Mouse (Mus musculus): ENCODE measurements around the gene Prox2. TPM values are rescaled to one million over a fixed set of nuclear protein-coding genes. Genes with fewer than 3 reads are reported as not detected.

Prox2 gene
- total and polyA plus RNA-seq, 2 experiments from 2014 or later, result 1.4 TPM

DNA sequence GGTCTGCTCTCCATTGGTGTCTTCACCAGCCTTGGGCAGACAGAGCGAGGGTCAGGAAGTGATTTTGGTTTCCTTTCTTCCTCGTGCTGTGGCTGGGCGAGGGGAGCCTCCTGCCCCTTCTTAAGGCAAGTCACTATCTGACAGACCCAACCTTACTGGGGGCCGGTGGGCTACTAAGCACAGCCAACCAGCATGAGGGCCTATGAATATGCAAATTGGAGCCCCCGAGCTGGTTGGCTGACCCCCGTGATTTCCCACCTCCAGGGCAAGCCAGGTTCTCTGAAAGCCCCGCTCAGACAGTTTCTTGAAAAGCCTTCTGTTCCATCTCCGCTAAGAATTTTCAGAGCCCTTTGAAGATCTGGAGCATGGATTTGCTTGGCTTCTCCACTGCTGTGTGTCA is 4.3 kb downstream of the Prox2 start:
- Histone ChIP-seq H3K9ac (no peak overlapping the region), H3K36me3 (ENCODE audit: insufficient read depth) (no peaks in the 10 kb centered on the region), H3K4me2 (ENCODE audit: low read depth) (no peak overlapping the region), H3K9me3 (ENCODE audit: low read length) (no peaks in the 10 kb centered on the region), H3K4me3 (ENCODE audit: low read depth, low read length) (no peak overlapping the region), H3K27me3 (ENCODE audit: insufficient read depth, low read length) (no peaks in the 10 kb centered on the region), H3K4me1 (ENCODE audit: insufficient read depth) (0 out of 2 replicates have a peak, but pooled peaks cover 6% of the 10 kb centered on the region), H3K27ac (ENCODE audit: low read depth, low read length) (no peak overlapping the region)
- DNase-seq, result no peak
- ATAC-seq, result no peak
- WGBS, result 6% methylated on average over 8 of the region's 8 CpGs
- TF ChIP-seq CTCF (IDR thresholded peaks at IDR 0.05; ENCODE audit: low read depth), result no peak

DNA sequence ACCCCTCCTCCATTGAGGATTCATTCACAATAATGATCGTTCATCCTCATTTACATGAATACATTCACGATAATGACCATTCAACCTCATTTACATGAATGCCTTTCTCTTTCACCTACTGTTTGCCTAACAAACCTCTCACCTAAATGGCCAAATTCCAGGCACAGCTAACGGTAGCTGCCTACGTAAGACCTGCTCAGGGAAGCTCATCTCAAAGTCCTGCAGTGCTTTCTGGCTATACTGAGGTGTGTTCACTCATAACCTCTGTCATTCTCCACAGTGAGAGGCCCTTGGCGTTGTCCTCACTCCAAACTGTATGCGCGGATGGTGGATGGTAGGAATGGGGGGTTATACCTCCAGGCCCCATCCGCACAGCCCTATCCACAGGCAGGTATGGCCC is 5.8 kb downstream of the Prox2 start:
- Histone ChIP-seq H3K27ac (ENCODE audit: low read depth, low read length) (no peak overlapping the region), H3K36me3 (ENCODE audit: insufficient read depth) (no peaks in the 10 kb centered on the region), H3K4me1 (ENCODE audit: insufficient read depth) (0 out of 2 replicates have a peak, but pooled peaks cover 2% of the 10 kb centered on the region), H3K27me3 (ENCODE audit: insufficient read depth, low read length) (no peaks in the 10 kb centered on the region), H3K4me2 (ENCODE audit: low read depth) (no peak overlapping the region), H3K4me3 (ENCODE audit: low read depth, low read length) (no peak overlapping the region), H3K9ac (no peak overlapping the region), H3K9me3 (ENCODE audit: low read length) (no peaks in the 10 kb centered on the region)
- DNase-seq (no peak), ATAC-seq (no peak)
- TF ChIP-seq CTCF (IDR thresholded peaks at IDR 0.05; ENCODE audit: low read depth), result no peak
- WGBS, result 81% methylated on average over 8 of the region's 8 CpGs

DNA sequence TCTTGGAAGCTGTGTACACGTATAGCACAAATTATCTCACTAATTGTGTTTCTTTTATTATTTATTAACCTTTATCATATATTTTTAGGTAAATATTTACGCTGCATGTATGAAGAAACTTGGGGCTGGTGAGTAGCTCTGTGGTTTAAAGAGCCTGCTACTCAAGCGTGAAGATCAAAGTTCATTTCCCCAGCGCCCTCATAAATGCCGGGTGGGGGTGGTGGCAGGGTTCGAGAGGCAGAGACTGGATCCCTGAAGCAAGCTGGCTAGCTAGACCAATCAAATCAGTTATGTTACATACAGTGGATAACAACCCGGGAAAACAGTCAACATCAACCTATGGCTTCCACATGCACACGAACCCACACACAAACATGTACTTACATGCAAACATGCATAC is 7.5 kb downstream of the Prox2 start:
- Histone ChIP-seq H3K4me2 (ENCODE audit: low read depth) (no peak overlapping the region), H3K4me1 (ENCODE audit: insufficient read depth) (no peaks in the 10 kb centered on the region), H3K27ac (ENCODE audit: low read depth, low read length) (no peak overlapping the region), H3K9ac (no peak overlapping the region), H3K36me3 (ENCODE audit: insufficient read depth) (no peaks in the 10 kb centered on the region), H3K27me3 (ENCODE audit: insufficient read depth, low read length) (no peaks in the 10 kb centered on the region), H3K9me3 (ENCODE audit: low read length) (no peaks in the 10 kb centered on the region), H3K4me3 (ENCODE audit: low read depth, low read length) (no peak overlapping the region)
- TF ChIP-seq CTCF (IDR thresholded peaks at IDR 0.05; ENCODE audit: low read depth), result no peak
- ATAC-seq (no peak), DNase-seq (no peak)
- WGBS, result 85% methylated on average over 8 of the region's 8 CpGs

DNA sequence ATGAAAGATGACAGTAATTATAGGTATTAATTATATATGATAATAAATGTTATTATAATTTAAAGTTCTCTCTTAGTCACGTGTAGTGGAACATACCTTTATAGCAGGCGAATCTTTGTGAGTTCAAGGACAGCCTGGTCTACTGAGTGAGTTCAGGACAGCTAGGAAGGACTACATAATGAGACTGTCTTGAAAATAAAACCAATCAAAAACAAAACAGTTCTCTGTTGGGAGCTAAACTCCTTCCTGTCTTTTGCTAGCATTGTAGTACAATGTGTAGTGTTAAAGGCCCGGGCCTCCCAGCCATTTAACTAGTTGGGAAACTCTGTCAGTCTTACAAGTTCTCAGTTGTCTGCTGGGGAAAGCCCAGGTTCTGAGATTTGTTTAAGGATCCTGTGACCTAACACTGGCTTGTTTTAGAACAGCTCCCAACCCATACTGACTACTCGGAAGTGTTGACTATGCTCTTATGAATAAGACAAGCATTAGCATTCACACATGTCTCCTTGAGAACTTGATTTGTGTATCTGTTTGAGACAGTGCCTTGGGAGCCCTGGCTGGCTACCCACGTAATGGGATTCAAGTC is 8.9 kb downstream of the Prox2 start:
- TF ChIP-seq CTCF (IDR thresholded peaks at IDR 0.05; ENCODE audit: low read depth), result no peak
- ATAC-seq (no peak), DNase-seq (no peak)
- Histone ChIP-seq H3K4me1 (ENCODE audit: insufficient read depth) (no peaks in the 10 kb centered on the region), H3K4me3 (ENCODE audit: low read depth, low read length) (no peak overlapping the region), H3K27me3 (ENCODE audit: insufficient read depth, low read length) (no peaks in the 10 kb centered on the region), H3K4me2 (ENCODE audit: low read depth) (no peak overlapping the region), H3K27ac (ENCODE audit: low read depth, low read length) (no peak overlapping the region), H3K9me3 (ENCODE audit: low read length) (no peaks in the 10 kb centered on the region), H3K9ac (no peak overlapping the region), H3K36me3 (ENCODE audit: insufficient read depth) (no peaks in the 10 kb centered on the region)
- 75% methylated on average over 5 of the region's 5 CpGs for WGBS

DNA sequence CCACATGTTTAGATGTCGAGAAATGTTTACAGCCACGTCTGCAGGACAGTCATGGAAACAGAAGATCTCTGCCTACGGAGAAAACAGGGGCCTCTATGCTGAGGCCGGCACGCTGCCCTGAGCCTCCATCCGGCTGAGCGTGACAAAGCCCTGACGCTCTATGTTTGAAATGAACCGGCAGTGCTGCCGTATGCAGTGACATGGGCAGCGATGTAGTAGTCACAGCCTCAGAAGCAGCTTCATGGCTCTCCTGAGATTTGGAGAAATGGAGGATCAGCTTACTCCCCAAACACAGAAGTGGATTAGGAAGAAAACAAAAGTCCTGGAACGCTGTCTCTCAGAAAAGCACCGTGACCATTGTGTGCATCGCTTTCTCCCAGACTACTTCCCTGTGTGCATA is 9.6 kb downstream of the Prox2 start:
- 50% methylated on average over 14 of the region's 14 CpGs for WGBS
- Histone ChIP-seq H3K36me3 (ENCODE audit: insufficient read depth) (no peaks in the 10 kb centered on the region), H3K27ac (ENCODE audit: low read depth, low read length) (no peak overlapping the region), H3K4me3 (ENCODE audit: low read depth, low read length) (no peak overlapping the region), H3K4me1 (ENCODE audit: insufficient read depth) (no peaks in the 10 kb centered on the region), H3K9ac (no peak overlapping the region), H3K4me2 (ENCODE audit: low read depth) (no peak overlapping the region), H3K27me3 (ENCODE audit: insufficient read depth, low read length) (no peaks in the 10 kb centered on the region), H3K9me3 (ENCODE audit: low read length) (no peaks in the 10 kb centered on the region)
- ATAC-seq (no peak), DNase-seq (no peak)
- TF ChIP-seq CTCF (IDR thresholded peaks at IDR 0.05; ENCODE audit: low read depth), result no peak

DNA sequence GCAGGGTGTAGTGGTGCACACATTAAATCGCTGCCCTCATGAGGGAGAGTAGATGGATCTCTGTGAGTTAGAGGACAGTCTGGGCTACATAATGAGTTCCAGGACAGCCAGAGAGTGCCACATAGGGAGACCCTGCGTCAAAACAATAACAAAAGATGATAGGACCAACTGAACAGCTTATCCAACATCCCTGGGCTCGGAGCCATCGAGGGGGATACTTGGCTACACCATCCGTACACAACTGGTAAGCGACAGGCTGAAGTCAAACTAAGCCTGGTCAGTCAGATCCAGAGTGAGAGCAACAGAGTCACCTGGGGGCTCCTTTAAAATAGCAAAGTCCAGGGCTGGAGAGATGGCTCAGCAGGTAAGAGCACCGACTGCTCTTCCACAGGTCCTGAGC is 14.7 kb downstream of the Prox2 start:
- no peak for ATAC-seq
- WGBS, result 82% methylated on average over 7 of the region's 7 CpGs
- H3K4me3 ChIP-seq (ENCODE audit: low read depth, low read length), result no peak overlapping the region
- H3K9me3 ChIP-seq (ENCODE audit: low read length), result no peaks in the 10 kb centered on the region
- no peak overlapping the region for H3K9ac ChIP-seq
- no peaks in the 10 kb centered on the region for H3K4me1 ChIP-seq (ENCODE audit: insufficient read depth)
- H3K4me2 ChIP-seq (ENCODE audit: low read depth), result no peak overlapping the region
- H3K27ac ChIP-seq (ENCODE audit: low read depth, low read length), result no peak overlapping the region
- H3K36me3 ChIP-seq (ENCODE audit: insufficient read depth), result no peaks in the 10 kb centered on the region; the same call in 1 of the 2 replicates
- no peak for TF ChIP-seq CTCF (IDR thresholded peaks at IDR 0.05; ENCODE audit: low read depth)
- no peak for DNase-seq
- no peaks in the 10 kb centered on the region for H3K27me3 ChIP-seq (ENCODE audit: insufficient read depth, low read length)

DNA sequence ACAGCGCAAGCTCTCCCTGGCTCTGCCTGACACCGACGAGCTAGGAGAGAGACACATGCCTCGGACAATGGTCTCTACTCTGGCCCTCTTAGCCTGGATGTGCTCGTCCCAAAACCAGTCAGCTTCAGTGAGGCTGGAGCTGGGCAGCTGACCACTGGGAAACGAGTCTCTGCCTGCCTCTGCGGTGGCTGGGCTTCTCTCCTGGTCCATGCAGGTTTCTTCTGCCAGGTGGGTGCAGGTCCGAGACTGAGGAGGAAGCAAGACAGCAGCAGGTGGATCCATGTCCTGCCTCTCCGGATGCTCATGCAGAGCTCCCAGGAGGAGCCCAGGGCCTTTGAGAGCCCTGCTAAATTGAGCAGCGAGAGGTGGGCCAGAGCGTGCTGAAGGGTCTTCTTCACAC is 15.4 kb downstream of the Prox2 start:
- WGBS, result 87% methylated on average over 11 of the region's 11 CpGs
- no peak overlapping the region for H3K4me3 ChIP-seq (ENCODE audit: low read depth, low read length)
- no peak overlapping the region for H3K4me2 ChIP-seq (ENCODE audit: low read depth)
- no peaks in the 10 kb centered on the region for H3K9me3 ChIP-seq (ENCODE audit: low read length)
- H3K4me1 ChIP-seq (ENCODE audit: insufficient read depth), result no peaks in the 10 kb centered on the region
- no peak for TF ChIP-seq CTCF (IDR thresholded peaks at IDR 0.05; ENCODE audit: low read depth)
- no peak for DNase-seq
- H3K9ac ChIP-seq, result no peak overlapping the region
- no peaks in the 10 kb centered on the region for H3K27me3 ChIP-seq (ENCODE audit: insufficient read depth, low read length)
- H3K36me3 ChIP-seq (ENCODE audit: insufficient read depth), result peaks cover 3% of the 10 kb centered on the region; the same call in 1 of the 2 replicates
- no peak overlapping the region for H3K27ac ChIP-seq (ENCODE audit: low read depth, low read length)
- no peak for ATAC-seq

All from forebrain, postnatal 0 days (tissue).